Mouse (Mus musculus) heart, adult 9 months (tissue): Measurements from ENCODE around the gene Gm21750.
"Not testable (repeated sequence)": the region's sequence is repeated elsewhere in the genome, so short reads cannot be mapped to it uniquely, and the experiment has no call there.

ENCODE experiments used
- DNase-seq, 2 experiments: peaks; one replicate each; pipeline ENCODE4 v3.0.0; 2022; ENCODE audit warnings: low spot score in 2 of 2

The Gm21750 gene

GRCm38 (mm10) chr14:73660925-73661324 is at the start of gene Gm21750:
Gm21750 (plus strand) TSS chr14:73661225.
- DNase-seq: not testable (repeated sequence)

- not testable (repeated sequence) for DNase-seq
These were observed 46.1 kb upstream of the Gm21750 start for GRCm38 (mm10) chr14:73614961-73615360.

- DNase-seq: no peak
These were observed 40.1 kb upstream of the Gm21750 start for GRCm38 (mm10) chr14:73620880-73621279.

GRCm38 (mm10) chr14:73622988-73623387 is 38.0 kb upstream of the Gm21750 start:
- DNase-seq: no peak

- DNase-seq: no peak
These were observed 35.6 kb upstream of the Gm21750 start for GRCm38 (mm10) chr14:73625469-73625868.

GRCm38 (mm10) chr14:73631511-73631910 is 29.5 kb upstream of the Gm21750 start:
- peak; percentile 67 to 83 for DNase-seq

- peak; percentile 70 to 84 for DNase-seq
These were observed 28.3 kb upstream of the Gm21750 start for GRCm38 (mm10) chr14:73632648-73633263.

GRCm38 (mm10) chr14:73634356-73634755 is 26.7 kb upstream of the Gm21750 start:
- no peak for DNase-seq

GRCm38 (mm10) chr14:73637460-73637859 is 23.6 kb upstream of the Gm21750 start:
- DNase-seq: no peak

GRCm38 (mm10) chr14:73650179-73650578 is 10.8 kb upstream of the Gm21750 start:
- no peak for DNase-seq

- no peak for DNase-seq
These were observed 9.1 kb downstream of the Gm21750 start for GRCm38 (mm10) chr14:73670091-73670490.

- peak in 1 of 2 experiments; percentile 2 for DNase-seq
These were observed 26.7 kb downstream of the Gm21750 start for GRCm38 (mm10) chr14:73687726-73688125.

GRCm38 (mm10) chr14:73688427-73688826 is 27.4 kb downstream of the Gm21750 start:
- no peak for DNase-seq

- no peak for DNase-seq
These were observed 39.2 kb downstream of the Gm21750 start for GRCm38 (mm10) chr14:73700256-73700655.

- no peak for DNase-seq
These were observed 48.5 kb downstream of the Gm21750 start for GRCm38 (mm10) chr14:73709412-73710110.
